Mouse (Mus musculus): Measurements from ENCODE around the gene Fam98c. TPM values are rescaled to one million over a fixed set of nuclear protein-coding genes. Genes with fewer than 3 reads are reported as not detected.
"Not testable (repeated sequence)": the region's sequence is repeated elsewhere in the genome, so short reads cannot be mapped to it uniquely, and the experiment has no call there.

Gene Fam98c
- 10 to 100 TPM; 25.1 to 26.0 TPM for total RNA-seq (2021)

DNA sequence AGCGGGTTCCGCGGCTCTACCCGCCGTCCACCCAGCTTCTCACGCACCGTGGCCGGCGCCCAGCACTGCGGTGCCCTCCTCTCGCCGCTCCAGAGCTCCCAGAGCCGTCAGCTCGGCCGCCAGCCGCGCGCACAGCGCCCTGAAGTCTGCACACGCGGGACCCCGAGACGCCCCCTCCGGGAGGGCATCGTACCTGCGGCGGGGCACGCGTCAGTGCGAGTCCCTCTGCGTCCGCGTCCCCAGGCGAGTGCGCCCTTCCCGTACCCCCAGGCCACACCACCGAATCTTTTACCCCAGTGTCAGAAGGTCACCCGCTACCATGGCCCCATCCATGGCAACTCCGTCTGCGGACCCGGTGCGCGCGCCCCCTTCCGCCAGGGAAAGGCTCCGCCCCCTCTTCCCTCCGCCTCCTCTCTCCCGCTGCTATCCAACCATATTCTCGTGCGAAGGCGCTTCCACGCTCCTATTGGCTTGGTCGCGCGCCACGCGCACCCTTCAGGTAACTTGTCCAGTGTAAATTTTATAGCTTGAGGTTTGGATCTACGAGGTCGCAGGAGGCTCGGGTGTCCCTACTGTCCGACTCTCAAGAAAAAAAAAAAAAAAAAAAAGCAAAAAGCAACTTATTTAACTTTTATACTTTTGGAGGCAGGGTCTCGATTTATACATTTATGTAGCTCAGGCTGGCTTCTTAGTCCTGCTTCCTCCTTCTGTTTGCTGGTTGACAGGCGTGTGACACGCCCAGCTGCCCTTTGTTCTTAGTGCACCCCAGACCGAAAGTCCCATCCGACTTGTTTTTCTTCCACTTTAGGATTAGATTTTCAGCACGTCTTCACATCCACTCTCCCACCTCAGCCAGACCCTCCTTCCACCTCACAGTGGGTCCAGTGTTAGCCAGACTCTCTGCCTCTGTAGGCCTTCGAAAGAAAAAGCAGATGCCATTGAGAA is at the start of gene Fam98c:
TSS of gene Fam98c (minus strand) at position 397 of the 945 bp plus-strand sequence.
- intact Hi-C loops (cut with DNase I): no loop called here
- peak; percentile 81 to 92 for DNase-seq (ENCODE audit: extremely low spot score in 1 of 2, low spot score in 2 of 2)

DNA sequence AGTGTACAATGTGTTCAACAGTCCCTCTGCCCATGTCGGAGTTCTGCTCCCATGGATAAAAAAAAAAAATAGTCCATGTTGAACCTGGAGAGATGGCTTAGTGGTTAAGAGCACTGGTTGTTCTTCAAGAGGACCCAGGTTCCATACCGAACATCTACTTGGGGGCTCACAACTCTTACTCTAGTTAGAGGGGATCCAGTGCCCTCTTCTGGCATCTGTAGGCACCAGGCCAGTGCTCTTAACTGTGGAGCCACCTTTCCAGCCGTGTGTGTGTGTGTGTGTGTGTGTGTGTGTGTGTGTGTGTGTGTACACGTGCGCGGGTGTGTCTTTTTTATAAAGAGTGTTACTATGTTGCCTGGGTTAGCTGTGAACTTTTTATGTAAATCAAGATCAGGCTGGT is 46.5 kb upstream of the Fam98c start:
- no peak for DNase-seq (ENCODE audit: extremely low spot score in 1 of 2, low spot score in 2 of 2)
- intact Hi-C loops (cut with DNase I): loop anchor here (10.0 kb wide), 1 partner anchor 512 kb away; no protein-coding TSS in a partner anchor

DNA sequence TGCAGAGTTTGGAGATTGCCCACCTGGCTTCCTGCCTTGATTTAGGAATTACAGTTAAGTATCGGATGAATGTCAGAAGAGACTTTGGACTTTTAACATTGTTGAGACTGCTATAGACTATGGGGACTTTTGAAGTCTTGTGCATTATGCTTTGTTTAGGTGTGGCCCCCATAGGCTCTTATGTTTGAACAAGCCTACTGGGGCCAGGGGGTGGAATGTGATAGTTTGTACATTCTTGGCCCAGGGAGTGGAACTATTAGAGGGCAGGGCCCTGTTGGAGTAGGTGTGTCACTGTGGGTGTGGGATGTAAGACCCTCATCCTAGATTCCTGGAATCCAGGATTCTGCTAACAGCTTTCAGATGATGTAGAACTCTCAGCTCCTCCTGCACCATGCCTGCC is 38.2 kb upstream of the Fam98c start:
- not testable (repeated sequence) for DNase-seq (ENCODE audit: extremely low spot score in 1 of 2, low spot score in 2 of 2)

DNA sequence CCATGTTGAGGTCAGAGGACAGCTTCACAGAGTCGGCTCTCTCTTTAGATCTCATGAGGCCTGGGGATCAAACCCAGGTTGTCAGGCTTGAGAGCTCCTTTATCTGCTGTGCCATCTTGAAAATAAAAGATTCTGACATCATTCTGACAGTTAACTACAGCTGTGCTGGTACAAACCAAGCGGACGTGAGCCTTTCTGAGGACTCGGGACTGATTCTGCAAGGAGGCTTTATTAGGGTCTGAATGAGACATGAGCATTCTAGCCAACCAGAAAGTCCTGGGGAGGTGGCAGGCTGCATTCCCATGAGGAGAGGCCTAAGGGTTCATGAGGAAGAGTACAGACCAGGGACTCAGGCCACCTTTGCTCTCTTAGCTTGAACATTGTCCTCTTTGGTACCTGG is 25.3 kb upstream of the Fam98c start:
- DNase-seq (ENCODE audit: extremely low spot score in 1 of 2, low spot score in 2 of 2): not testable (repeated sequence)
- intact Hi-C loops (cut with DNase I): loop anchor here (5.0 kb wide), 1 partner anchor 51 kb away; the partner anchor contains the start of gene Kcnk6

More for the DNA sequence above, 38.2 kb upstream of the Fam98c start:
- intact Hi-C loops (cut with DNase I): not testable (repeated sequence)

DNA sequence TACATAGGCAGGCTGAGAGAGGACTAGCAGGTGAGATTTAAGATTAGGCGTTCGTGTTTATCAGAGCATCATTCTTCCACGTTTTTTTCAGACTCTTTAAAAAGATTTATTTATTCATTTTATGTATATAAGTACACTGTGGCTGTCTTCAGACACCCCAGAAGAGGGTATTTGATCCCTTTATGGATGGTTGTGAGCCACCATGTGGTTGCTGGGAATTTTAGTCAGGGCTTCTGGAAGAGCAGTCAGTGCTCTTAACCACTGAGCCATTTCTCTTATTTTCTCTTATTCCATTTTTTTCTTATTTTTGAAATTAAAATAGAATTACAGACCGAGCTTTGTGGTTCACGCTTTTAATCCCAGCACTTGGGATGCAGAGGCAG is 24.8 kb upstream of the Fam98c start:
- intact Hi-C loops (cut with DNase I): loop anchor here (5.0 kb wide), 1 partner anchor 51 kb away; the partner anchor contains the start of gene Kcnk6

DNA sequence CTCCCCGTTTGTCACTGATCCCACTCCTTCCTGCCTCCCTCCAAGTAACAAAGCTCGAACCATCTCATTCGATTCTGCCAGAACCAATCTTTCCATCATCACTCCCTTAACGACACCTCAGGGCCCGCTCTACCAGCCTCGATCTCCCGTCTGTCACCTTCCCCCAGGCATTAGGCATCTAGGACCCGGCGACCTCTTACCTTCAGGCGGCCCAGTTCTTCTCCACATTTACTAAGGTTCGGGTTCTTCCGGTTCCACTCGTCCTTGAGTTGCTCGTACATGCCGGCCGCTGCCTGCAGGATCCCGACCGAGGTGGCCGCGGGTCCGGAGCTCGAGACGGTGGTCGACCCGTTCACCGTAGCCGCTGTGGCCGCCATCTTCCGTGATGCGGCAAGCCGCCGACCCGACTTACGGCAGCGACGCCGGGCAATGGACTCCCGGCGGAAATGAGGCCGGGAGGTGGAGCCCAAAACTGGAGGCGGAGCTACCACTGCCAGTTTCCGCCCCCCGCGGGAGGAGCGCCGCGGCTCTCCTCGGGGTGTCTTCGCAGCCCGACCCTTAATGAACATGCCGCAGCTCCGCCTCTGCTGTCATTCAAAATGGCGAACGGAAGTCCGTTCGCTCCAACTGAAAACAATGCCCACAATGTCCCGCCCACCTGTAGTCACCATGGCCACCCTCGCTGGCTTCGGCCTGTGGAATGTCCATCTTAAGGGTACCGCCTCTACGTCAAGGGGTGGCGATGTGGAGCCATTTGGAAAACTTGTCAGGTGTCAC is 24.2 kb upstream of the Fam98c start, which contains the start of gene Psmd8:
TSS of gene Psmd8 (minus strand) at position 625 of the 777 bp plus-strand sequence.
- intact Hi-C loops (cut with DNase I): loop anchor here (5.0 kb wide), 1 partner anchor 52 kb away; the partner anchor contains the start of gene Kcnk6
- DNase-seq (ENCODE audit: extremely low spot score in 1 of 2, low spot score in 2 of 2): peak; percentile 94 to 97

More for the DNA sequence above, 24.8 kb upstream of the Fam98c start:
- no peak for DNase-seq (ENCODE audit: extremely low spot score in 1 of 2, low spot score in 2 of 2)

DNA sequence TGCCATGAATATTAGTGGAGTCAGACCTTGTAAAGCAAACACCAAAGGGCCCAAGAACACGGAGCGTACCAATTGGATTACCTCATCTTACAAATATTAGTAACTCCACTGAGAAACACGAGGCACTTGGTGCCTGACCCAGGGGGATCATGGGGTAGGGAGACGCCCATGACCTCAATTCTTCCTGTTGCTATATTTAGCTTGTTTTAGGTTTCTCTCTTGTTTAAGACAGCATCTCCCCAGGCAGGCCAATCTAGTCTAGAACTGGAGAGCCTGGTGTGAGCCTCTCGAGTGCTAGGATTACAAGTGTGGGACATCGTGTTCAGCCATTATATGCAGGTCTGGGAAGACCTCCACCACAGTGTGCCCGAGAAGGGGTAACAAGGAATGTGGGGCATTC is 23.3 kb upstream of the Fam98c start:
- DNase-seq (ENCODE audit: extremely low spot score in 1 of 2, low spot score in 2 of 2): no peak
- intact Hi-C loops (cut with DNase I): no loop called here

DNA sequence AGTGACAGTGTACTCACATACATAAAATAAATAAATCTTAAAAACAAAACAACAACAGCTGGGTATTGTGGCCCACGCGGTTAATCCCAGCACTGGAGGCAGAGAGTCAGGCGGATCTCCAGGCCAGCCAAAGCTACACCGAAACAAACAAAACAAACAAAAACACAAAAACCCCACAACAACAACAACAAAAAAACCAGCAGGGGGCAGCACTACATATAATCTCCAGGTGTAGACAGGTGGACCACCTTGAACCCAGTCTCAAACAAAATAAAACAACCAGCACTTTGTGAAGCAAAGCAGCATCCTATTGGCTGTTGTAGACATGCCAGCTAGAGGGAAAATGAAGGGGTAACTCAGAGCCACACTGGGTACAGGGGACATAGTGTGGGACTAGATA is 22.1 kb upstream of the Fam98c start:
- intact Hi-C loops (cut with DNase I): no loop called here
- DNase-seq (ENCODE audit: extremely low spot score in 1 of 2, low spot score in 2 of 2): no peak

DNA sequence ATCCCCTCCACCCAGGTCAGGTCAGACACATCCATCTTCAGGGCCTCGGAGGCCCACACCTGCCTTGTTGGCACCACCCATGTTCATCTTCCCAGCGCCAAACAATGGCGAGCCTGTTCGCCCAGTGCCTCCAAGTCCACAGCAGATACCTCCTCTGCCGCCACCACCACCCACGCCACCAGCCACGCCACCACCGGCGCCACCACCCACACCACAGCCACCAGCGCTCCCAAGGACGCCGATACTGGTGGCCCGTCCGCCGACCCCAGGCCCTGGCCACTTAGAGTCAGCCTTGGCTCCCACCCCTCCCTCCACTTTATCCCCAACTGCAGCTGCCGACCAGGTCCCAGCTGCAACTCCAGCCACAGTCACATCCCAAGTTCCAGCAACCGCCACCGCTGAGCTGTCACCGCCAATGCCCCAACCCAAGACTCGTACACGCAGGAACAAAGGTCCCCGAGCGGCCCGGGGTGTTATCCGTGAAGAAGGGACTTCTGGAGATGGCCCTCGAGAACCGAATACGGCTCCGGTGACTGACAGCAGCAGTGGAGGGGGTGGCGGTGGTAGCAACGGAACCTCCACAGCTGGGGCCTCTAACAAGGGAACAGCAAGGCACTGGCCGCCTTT is 16.5 kb upstream of the Fam98c start:
- intact Hi-C loops (cut with DNase I): no loop called here
- peak in 1 of 2 experiments; percentile 55 for DNase-seq (ENCODE audit: extremely low spot score in 1 of 2, low spot score in 2 of 2)

DNA sequence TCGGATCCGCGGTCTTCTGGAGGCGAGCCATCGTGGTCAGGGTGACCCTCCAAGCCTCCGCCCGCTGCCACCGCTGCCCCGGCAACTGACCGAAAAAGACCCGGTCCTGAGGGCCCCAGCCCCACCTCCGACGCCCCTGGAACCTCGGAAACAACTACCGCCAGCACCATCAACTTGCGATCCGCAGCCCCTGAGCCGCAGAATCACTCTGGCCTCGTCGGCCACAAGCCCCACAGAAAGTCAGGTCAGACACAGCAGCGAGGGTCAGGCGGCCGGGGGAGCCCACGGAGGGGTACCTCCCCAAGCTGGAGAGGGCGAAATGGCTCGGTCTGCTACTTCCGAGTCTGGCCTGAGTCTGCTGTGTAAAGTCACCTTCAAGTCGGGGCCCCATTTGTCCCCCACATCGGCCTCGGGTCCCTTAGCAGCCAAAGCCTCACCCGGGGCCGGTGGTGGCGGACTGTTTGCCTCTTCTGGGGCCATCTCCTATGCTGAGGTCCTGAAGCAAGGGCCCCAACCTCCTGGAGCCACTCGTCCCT is 15.6 kb upstream of the Fam98c start:
- intact Hi-C loops (cut with DNase I): no loop called here
- DNase-seq (ENCODE audit: extremely low spot score in 1 of 2, low spot score in 2 of 2): no peak

DNA sequence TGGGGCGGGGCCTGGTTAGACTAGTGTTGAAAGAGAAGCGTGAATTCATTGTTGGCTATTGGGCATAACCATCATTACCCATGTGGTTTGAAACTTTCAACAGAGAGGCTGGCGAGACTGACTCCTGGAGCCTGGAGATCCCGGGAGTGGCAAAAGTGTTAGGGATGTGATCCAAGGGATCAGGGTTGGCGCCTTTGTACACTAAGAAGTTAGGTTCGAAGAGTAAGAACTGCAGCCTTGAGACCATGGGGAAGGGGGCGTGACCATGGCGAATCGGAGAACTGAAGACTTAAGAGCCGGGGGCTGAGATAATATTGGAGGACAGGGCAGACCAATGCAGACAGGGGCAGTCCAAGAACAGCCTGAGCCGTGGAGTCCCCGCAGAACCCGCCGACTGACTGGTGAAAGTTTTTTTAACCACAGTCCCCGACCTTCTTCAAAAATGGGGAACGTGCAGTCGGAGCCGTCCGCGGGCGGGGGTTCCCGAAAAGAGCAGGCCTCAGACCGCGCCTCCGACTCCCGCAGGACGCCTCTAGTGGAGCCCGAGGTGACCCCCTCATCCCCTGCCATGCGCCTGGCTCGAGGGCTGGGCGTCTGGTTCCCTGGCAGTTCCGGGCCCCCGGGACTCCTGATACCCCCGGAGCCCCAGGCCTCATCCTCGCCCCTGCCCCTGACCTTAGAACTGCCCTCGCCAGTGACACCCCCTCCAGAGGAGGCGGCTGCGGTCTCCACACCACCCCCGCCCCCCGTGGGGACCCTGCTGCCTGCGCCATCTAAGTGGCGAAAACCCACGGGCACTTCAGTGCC is 14.9 kb upstream of the Fam98c start:
- intact Hi-C loops (cut with DNase I): no loop called here
- peak in 1 of 2 experiments; percentile 62 for DNase-seq (ENCODE audit: extremely low spot score in 1 of 2, low spot score in 2 of 2)

DNA sequence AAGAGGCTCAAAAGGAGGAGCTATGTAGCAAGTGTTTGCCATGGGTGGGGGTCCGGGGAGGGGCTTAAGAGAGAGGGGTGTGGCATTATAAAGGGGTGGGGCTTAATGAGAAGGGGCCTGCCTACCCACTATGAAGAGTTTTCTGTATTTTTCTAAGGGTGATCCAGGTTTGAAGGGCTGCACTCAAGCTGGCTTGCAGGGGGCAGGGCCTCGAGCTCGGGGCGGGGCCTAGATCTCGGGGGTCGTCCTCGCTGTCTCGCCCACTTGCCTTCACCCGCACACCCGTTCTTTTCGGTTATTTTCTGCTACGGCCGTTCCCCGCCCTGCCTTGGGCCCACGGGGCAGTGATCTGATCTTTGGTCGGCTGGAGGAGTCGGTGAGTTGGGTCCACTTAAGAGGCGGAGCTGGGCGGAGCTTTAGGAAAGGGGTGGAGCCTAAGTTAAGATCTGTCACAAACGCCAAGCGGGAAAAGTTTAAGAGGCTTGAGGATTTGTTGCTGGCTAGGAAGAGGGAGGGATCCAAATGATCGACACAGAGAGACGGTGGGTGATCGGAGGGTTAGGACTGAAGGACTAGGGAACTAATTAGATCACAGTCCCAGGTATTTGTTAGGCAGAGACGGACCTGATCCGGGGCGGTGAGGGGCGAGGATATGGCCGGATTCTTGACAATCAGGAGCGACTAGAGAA is 14.2 kb upstream of the Fam98c start, which contains the start of the genes Ggn and Spred3:
TSS of gene Ggn (plus strand) at position 145 of the 689 bp plus-strand sequence.
TSS of gene Spred3 (minus strand) at position 346 of the 689 bp plus-strand sequence.
- intact Hi-C loops (cut with DNase I): no loop called here
- peak in 1 of 2 experiments; percentile 88 for DNase-seq (ENCODE audit: extremely low spot score in 1 of 2, low spot score in 2 of 2)

DNA sequence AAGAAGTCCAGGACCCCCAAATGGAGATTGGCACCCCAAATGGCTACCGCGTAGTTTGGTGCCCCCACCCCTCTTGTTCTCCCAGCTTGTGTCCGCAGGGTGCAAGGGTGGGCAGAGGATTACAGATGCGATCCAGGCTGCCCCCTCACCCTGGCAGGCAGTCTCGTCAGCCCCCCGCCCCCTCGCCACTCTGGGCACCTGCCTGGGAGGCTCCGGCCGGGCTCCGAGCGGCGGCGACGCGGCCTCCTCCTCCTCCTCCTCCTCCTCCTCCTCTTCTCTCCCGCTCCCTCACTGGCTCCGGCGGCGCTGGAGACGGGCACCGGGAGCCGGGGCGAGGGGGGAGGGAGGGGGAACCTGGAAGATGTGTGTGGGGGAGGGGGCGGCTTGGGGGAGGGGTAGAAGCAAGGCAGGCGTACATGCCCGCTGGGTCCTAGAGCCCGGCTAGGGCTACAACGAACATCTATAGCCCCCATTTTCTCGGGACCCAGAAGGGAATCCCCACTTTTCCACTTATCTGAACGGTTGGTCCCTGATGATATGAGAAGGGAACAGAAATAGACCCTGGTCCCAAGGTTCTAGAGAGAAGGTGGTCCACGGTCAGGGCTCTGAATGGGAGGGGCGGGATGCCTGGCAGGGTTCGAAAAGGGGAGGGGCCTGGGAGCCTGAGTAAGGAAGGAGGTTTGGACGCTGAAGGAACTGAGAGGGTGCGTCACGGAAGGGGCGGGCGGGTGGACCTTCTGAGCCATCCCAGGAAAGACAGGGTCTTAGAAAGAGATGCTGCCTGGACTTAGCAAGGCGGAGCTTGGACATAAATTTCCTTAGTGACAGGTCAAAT is 13.4 kb upstream of the Fam98c start:
- intact Hi-C loops (cut with DNase I): no loop called here
- peak; percentile 82 to 92 for DNase-seq (ENCODE audit: extremely low spot score in 1 of 2, low spot score in 2 of 2)

DNA sequence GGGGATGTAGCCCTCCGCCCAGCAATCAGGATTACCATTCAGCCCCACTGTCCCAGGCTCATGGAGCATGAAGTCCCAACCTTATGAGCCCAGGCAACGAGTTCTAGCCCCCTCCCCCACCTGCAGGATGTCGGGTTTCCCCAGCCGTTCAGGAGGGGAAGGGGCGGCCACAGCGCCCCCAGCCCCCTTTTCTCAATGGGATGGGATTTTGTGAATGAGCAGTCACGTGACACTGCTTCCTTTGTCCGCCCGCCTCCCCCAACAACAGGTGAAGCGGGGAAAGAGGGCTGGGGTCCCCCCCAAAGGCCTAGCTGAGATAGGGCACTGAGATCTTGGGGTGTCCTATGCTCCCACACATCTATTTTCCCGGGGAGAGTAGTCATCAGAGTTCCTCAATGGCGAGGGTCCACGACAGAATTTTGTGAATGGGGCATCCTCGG is 12.8 kb upstream of the Fam98c start:
- peak in 1 of 2 experiments; percentile 67 for DNase-seq (ENCODE audit: extremely low spot score in 1 of 2, low spot score in 2 of 2)
- intact Hi-C loops (cut with DNase I): no loop called here

DNA sequence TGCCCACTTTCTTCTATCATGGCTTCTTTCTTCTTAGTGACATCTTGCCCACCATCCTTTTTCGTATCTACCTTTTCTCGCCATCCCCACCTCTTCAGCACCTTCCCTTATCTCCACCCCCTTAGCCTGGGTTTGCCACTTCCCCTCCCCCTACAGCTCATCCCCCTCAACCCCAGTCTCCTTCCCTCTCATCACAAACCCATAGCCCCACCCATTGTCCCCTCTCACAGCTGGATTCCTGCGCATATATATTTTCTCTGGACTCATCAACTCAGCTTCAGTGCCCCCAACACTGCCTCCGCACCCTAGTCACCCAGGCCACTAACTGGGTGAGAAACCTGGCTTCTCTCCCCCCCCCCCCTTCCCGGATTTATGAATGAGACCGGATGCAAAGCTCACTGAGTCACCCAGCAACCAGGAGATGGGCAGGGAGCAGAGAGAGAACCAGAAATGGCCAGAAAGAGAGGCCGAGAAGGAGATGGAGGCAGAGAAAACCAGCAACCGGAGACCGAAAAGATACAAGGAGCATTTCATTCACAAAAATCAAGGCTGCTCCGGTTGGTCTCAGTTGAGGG is 12.2 kb upstream of the Fam98c start:
- intact Hi-C loops (cut with DNase I): no loop called here
- DNase-seq (ENCODE audit: extremely low spot score in 1 of 2, low spot score in 2 of 2): no peak

DNA sequence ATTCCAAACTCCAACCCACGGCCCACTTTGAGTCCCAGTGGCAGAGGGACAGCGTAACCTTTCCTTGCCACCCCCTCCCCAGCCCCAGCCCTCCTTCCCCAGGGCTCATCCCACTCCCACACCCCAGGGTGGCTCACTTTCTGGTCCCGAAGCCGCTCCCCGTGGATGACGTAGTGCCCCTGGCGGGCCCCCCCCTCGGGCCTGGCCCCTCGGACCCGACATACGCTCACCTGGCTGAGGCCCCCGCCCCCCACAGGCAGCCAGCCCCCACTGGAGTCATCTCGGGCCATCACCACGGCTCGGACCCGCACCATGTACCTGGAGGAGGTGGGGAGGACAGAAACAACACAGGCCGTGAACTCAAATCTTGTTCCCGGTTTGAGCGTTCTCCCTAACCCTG is 11.6 kb upstream of the Fam98c start:
- DNase-seq (ENCODE audit: extremely low spot score in 1 of 2, low spot score in 2 of 2): peak in 1 of 2 experiments; percentile 51

More for the DNA sequence above, 11.6 kb upstream of the Fam98c start:
- intact Hi-C loops (cut with DNase I): no loop called here
